Mouse (Mus musculus) erythroblast, embryonic 14.5 days (primary cell): Measurements from ENCODE around the gene Akt1s1.

ENCODE experiments used
- GATA1 ChIP-seq: IDR thresholded peaks from 2 replicates; pipeline ENCODE4 v1.6.1; 2012; ENCODE audit warnings: low read length, inconsistent platforms, mixed read lengths
- TAL1 ChIP-seq: IDR thresholded peaks from 3 replicates; pipeline ENCODE4 v1.6.1; 2012; ENCODE audit warnings: low read length, inconsistent platforms, mixed read lengths

DNA sequence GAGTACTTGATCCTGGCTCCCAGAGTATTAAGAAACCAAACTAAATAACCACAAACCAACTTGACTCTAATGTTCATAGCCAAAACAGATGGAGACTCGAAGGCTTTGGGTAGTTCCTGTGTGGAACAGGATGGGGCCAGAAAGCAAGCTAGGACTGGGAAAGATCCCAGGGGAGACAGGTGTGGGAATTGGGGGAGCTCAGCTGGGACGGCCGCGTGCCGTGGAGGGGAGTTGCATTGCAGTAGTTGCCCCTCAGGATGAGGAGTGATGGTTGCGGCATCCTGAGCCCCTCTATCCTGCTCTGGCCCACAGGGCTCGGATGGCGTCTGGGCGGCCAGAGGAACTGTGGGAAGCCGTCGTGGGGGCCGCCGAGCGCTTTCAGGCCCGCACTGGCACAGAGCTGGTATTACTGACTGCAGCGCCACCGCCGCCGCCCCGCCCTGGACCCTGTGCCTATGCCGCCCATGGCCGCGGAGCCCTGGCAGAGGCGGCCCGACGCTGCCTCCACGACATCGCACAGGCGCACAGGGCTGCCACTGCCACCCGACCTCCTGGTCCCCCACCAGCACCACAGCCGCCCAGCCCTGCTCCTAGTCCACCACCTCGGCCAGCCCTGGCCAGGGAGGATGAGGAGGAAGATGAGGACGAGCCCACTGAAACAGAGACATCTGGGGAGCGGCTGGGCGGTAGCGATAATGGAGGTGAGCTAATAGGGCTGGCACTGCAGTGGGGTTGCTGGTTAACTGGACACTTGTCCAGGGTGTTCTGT is 3.7 kb downstream of the Akt1s1 start:
- TF ChIP-seq TAL1 (no peak), GATA1 (no peak)
